Mouse (Mus musculus): Measurements from ENCODE around the gene Gm28053.

DNA sequence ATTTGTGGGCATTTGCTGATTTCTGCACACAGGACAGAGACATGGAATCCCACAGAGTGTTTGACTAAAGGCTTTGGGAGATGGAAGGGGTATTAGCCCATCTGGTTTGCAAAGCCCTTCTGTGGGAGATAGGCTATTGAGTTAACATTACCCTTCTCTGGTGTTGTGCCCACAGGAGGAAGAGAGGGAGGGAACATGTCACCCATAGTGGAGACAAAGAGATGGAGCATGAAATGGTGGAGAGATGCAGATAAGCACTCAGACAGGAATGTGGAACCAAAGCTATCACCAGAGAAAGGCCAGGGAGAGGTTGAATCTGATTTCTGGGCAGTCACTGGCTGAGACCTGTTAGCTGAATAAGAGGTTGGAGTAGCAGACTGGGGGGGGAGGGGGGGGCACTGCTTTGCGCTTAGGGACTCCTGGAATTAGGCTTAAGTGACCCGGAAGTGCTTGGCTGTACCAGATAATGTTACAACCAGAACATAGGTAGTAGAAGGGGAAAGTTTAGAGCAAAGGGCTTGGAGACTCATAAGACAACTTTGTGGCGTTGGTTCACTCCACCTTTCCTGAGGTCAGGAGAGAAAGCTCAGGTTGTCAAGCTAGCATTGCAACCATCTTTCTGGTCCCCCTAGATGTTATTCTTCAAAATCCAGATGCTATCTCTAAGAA lies 22.2 kb downstream of the Gm28053 start:
- TF ChIP-seq CTCF (IDR thresholded peaks at IDR 0.05; ENCODE audit: borderline replicate concordance, insufficient read depth, low read length) (no peak), POLR2A (IDR thresholded peaks at IDR 0.05; ENCODE audit: low read depth, low read length) (no peak)

Measured in embryonic fibroblast, embryonic 13.5 days (primary cell).